Mouse (Mus musculus): ENCODE data around the gene Cyb561d2.

Gene Cyb561d2

GRCm38 (mm10) chr9:107521711-107522399 is 20.1 kb downstream of the Cyb561d2 start:
- no peak for DNase-seq (ENCODE audit: low spot score)

GRCm38 (mm10) chr9:107521190-107521589 is 20.8 kb downstream of the Cyb561d2 start:
- no peak for DNase-seq (ENCODE audit: low spot score)

GRCm38 (mm10) chr9:107520331-107520730 is 21.7 kb downstream of the Cyb561d2 start:
- DNase-seq (ENCODE audit: low spot score), result no peak

GRCm38 (mm10) chr9:107514303-107514955 is 27.6 kb downstream of the Cyb561d2 start:
- peak; percentile 94 for DNase-seq (ENCODE audit: low spot score)

GRCm38 (mm10) chr9:107512326-107512725 is 29.7 kb downstream of the Cyb561d2 start:
- no peak for DNase-seq (ENCODE audit: low spot score)

GRCm38 (mm10) chr9:107511436-107511835 is 30.6 kb downstream of the Cyb561d2 start:
- no peak for DNase-seq (ENCODE audit: low spot score)

- DNase-seq (ENCODE audit: low spot score), result no peak
Measured at GRCm38 (mm10) chr9:107510384-107511100, 31.5 kb downstream of the Cyb561d2 start.

GRCm38 (mm10) chr9:107508266-107508665 is 33.7 kb downstream of the Cyb561d2 start:
- no peak for DNase-seq (ENCODE audit: low spot score)

- DNase-seq (ENCODE audit: low spot score), result peak; percentile 62
Measured at GRCm38 (mm10) chr9:107504662-107505537, 37.1 kb downstream of the Cyb561d2 start.

GRCm38 (mm10) chr9:107502131-107502846 is 39.7 kb downstream of the Cyb561d2 start:
- no peak for DNase-seq (ENCODE audit: low spot score)

- DNase-seq (ENCODE audit: low spot score), result no peak
Measured at GRCm38 (mm10) chr9:107500708-107501286, 41.2 kb downstream of the Cyb561d2 start.

- no peak for DNase-seq (ENCODE audit: low spot score)
Measured at GRCm38 (mm10) chr9:107496359-107496758, 45.6 kb downstream of the Cyb561d2 start.

GRCm38 (mm10) chr9:107494238-107494637 is 47.8 kb downstream of the Cyb561d2 start:
- no peak for DNase-seq (ENCODE audit: low spot score)

GRCm38 (mm10) chr9:107493511-107493910 is 48.5 kb downstream of the Cyb561d2 start:
- no peak for DNase-seq (ENCODE audit: low spot score)

- DNase-seq (ENCODE audit: low spot score), result no peak
Measured at GRCm38 (mm10) chr9:107490625-107491024, 51.4 kb downstream of the Cyb561d2 start.

- DNase-seq (ENCODE audit: low spot score), result no peak
Measured at GRCm38 (mm10) chr9:107490146-107490545, 51.8 kb downstream of the Cyb561d2 start.
